Mouse (Mus musculus): Measurements from ENCODE around the gene Ptov1.

- no peak for TF ChIP-seq POLR2A (IDR thresholded peaks at IDR 0.05; ENCODE audit: low read depth, low read length)
- TF ChIP-seq CTCF (IDR thresholded peaks at IDR 0.05; ENCODE audit: extremely low read depth, insufficient read depth, insufficient read length, insufficient replicate concordance) = no peak
Observed at GRCm38 (mm10) chr7:44819863-44820262, 49.7 kb downstream of the Ptov1 start.
